Mouse (Mus musculus) embryonic facial prominence, embryonic 11.5 days (tissue): ENCODE measurements around the gene Gm20388. TPM values are rescaled to one million over a fixed set of nuclear protein-coding genes. Genes with fewer than 3 reads are reported as not detected.

Experiments used
- ATAC-seq: fragments of 200-750 bp; cut with Nextera tagmentation; replicated peaks from 2 replicates; pipeline ENCODE4 v1.8.0; 2017; ENCODE audit warnings: low read depth; ENCODE audit not compliant: insufficient number of reproducible peaks, low FRiP score, low TSS enrichment
- DNase-seq: peaks from one replicate; pipeline ENCODE4 v3.0.0-alpha.2; 2015; ENCODE audit warnings: low spot score
- H3K27ac ChIP-seq: fragments of 300-500 bp; sonication (generic); replicated peaks from 2 replicates; pipeline ENCODE4 v1.5.1; 2014; ENCODE audit warnings: mild to moderate bottlenecking, low read depth, low read length, control low read depth
- H3K27me3 ChIP-seq: fragments of 300-500 bp; sonication (generic); 2 replicates; pipeline ENCODE4 v1.6.1; 2014; ENCODE audit warnings: mild to moderate bottlenecking, low read length, moderate library complexity, mixed read lengths; ENCODE audit not compliant: control insufficient read depth, insufficient read depth
- H3K36me3 ChIP-seq: fragments of 300-500 bp; sonication (generic); replicated peaks from 2 replicates; pipeline ENCODE4 v1.6.1; 2014; ENCODE audit warnings: low read depth, mild to moderate bottlenecking, low read length, moderate library complexity, mixed read lengths; ENCODE audit not compliant: control insufficient read depth, insufficient read depth
- H3K4me1 ChIP-seq: fragments of 300-500 bp; sonication (generic); 2 replicates; pipeline ENCODE4 v1.6.1; 2014; ENCODE audit warnings: low read length, mixed read lengths; ENCODE audit not compliant: control insufficient read depth, insufficient read depth
- H3K4me2 ChIP-seq: fragments of 300-500 bp; sonication (generic); 2 replicates; pipeline ENCODE4 v1.6.1; 2014; ENCODE audit warnings: low read depth, mild to moderate bottlenecking, control low read depth, low read length, moderate library complexity
- H3K4me3 ChIP-seq: fragments of 300-500 bp; sonication (generic); 2 replicates; pipeline ENCODE4 v1.5.1; 2014; ENCODE audit warnings: low read depth, low read length, control low read depth
- H3K9ac ChIP-seq: fragments of 300-500 bp; sonication (generic); replicated peaks from 2 replicates; pipeline ENCODE4 v1.6.1; 2014; ENCODE audit warnings: mild to moderate bottlenecking, control low read depth, low read length
- H3K9me3 ChIP-seq: fragments of 300-500 bp; sonication (generic); replicated peaks from 2 replicates; pipeline ENCODE4 v1.6.1; 2016; ENCODE audit warnings: mild to moderate bottlenecking, low read length, inconsistent platforms, mixed read lengths; ENCODE audit not compliant: control insufficient read depth
- WGBS: fragments of 180-500 bp; shearing (Covaris S2); extraction: QIAGEN DNeasy Blood & Tissue Kit; methylation state at CpG from one replicate; pipeline ENCODE4 v1.1.7; 2014; 5-methylcytosine and 5-hydroxymethylcytosine counted together
- polyA plus RNA-seq: library from polyadenylated mRNA; unstranded; fragments of >200 nt; fragmentation: Nextera tagmentation; extraction: Ambion mirVana; gene quantifications from 2 replicates; pipeline ENCODE4 v1.2.1, GENCODE M21; 2014

Gene Gm20388
- polyA plus RNA-seq, 1 experiment from 2014 or later, result 3.1 TPM

- Histone ChIP-seq H3K27me3 (no peaks in the 10 kb centered on the region; the same call in 1 of the 2 replicates), H3K4me3 (peak within 1 kb of the TSS; percentile 72), H3K4me1 (peaks cover 32% of the 10 kb centered on the region), H3K36me3 (no peaks in the 10 kb centered on the region), H3K9ac (peak within 1 kb of the TSS; percentile 78), H3K4me2 (peak within 1 kb of the TSS; percentile 99), H3K27ac (peak within 1 kb of the TSS; percentile 41), H3K9me3 (no peaks in the 10 kb centered on the region)
- DNase-seq, result peak; percentile 92
- WGBS, result 3% methylated on average over 14 of the region's 52 CpGs
- ATAC-seq, result peak; percentile 65; the same call in 1 of the 2 replicates
Observed at GRCm38 (mm10) chr8:120227891-120228591, 317.4 kb downstream of the Gm20388 start, which contains the start of gene Gse1. Gse1 (plus strand) TSS chr8:120228456.

- peak; percentile 61 for DNase-seq
- peak overlapping the region; percentile 72 for H3K4me3 ChIP-seq
- no peak for ATAC-seq
- WGBS, result under 1% methylated on average over 107 of the region's 125 CpGs
- H3K9me3 ChIP-seq, result no peaks in the 10 kb centered on the region
- no peaks in the 10 kb centered on the region; the same call in 1 of the 2 replicates for H3K27me3 ChIP-seq
- H3K4me2 ChIP-seq, result peak overlapping the region; percentile 99
- peak overlapping the region; percentile 78 for H3K9ac ChIP-seq
- H3K27ac ChIP-seq, result peak overlapping the region; percentile 20; the same call in 1 of the 2 replicates
- peaks cover 39% of the 10 kb centered on the region for H3K4me1 ChIP-seq
- no peaks in the 10 kb centered on the region for H3K36me3 ChIP-seq
Observed at GRCm38 (mm10) chr8:120228781-120229573, 318.3 kb downstream of the Gm20388 start.

GRCm38 (mm10) chr8:120229574-120229916 is 318.9 kb downstream of the Gm20388 start:
- Histone ChIP-seq H3K27ac (no peak overlapping the region), H3K9ac (peak overlapping the region; percentile 78), H3K36me3 (no peaks in the 10 kb centered on the region), H3K27me3 (no peaks in the 10 kb centered on the region; the same call in 1 of the 2 replicates), H3K4me2 (peak overlapping the region; percentile 99), H3K4me3 (peak overlapping the region; percentile 72), H3K9me3 (no peaks in the 10 kb centered on the region), H3K4me1 (peaks cover 36% of the 10 kb centered on the region)
- peak; percentile 55 for DNase-seq
- no peak for ATAC-seq
- WGBS, result under 1% methylated on average over 21 of the region's 22 CpGs

DNA sequence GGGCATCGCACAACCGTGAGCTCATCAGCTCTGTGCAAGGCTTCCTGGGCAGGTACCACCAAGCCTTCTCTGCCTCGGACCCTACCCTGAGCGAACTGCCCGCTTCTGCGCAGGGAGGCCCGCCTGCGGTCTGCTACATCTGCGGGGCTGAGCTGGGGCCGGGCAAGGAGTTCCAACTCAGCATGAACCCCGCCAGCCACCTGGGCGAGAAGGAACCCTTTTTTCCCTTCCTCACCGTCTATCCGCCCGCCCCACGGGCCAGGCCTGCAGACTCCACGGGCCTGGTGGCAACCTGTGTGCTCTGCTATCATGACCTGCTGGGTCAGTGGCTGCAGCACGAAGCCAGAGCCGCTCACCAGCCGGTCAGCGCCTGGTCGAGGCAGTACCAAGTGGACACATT is 319.4 kb downstream of the Gm20388 start:
- H3K36me3 ChIP-seq, result no peaks in the 10 kb centered on the region
- peak overlapping the region; percentile 99 for H3K4me2 ChIP-seq
- H3K4me3 ChIP-seq, result peak overlapping the region; percentile 72
- H3K9ac ChIP-seq, result peak overlapping the region; percentile 78
- no peaks in the 10 kb centered on the region for H3K9me3 ChIP-seq
- no peaks in the 10 kb centered on the region; the same call in 1 of the 2 replicates for H3K27me3 ChIP-seq
- ATAC-seq, result 0 out of 2 replicates have a peak, but pooled peaks have one; percentile 12
- DNase-seq, result no peak
- H3K4me1 ChIP-seq, result peaks cover 32% of the 10 kb centered on the region
- WGBS, result 4% methylated on average over 22 of the region's 22 CpGs
- no peak overlapping the region for H3K27ac ChIP-seq

- no peaks in the 10 kb centered on the region for H3K36me3 ChIP-seq
- no peak for DNase-seq
- no peak overlapping the region for H3K27ac ChIP-seq
- peak overlapping the region; percentile 62 for H3K9ac ChIP-seq
- ATAC-seq, result no peak
- no peaks in the 10 kb centered on the region for H3K9me3 ChIP-seq
- peak overlapping the region; percentile 72 for H3K4me3 ChIP-seq
- no peaks in the 10 kb centered on the region; the same call in 1 of the 2 replicates for H3K27me3 ChIP-seq
- 23% methylated on average over 18 of the region's 18 CpGs for WGBS
- peaks cover 30% of the 10 kb centered on the region for H3K4me1 ChIP-seq
- H3K4me2 ChIP-seq, result peak overlapping the region; percentile 99
Observed at GRCm38 (mm10) chr8:120230715-120231614, 320.3 kb downstream of the Gm20388 start.

DNA sequence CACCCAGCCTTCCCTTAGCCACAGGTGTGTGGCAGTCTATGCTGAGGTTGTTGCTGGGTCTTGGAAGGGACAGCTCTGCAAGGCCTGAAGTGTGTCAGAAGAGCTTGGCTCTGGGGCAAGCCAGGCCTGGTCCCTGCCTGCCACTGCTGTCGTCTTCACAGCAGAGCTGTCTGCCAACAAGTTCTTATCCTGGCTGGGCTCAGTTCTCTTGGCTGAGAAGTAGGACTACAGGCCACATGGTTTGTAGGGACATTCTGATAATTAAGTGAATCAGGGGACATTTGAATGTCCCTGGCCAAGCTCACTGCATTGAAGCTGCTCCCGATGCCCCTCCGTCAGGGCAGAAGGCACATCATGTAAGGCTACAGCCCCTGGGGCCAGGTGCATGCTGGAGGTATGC is 321.2 kb downstream of the Gm20388 start:
- WGBS, result 75% methylated on average over 3 of the region's 3 CpGs
- peak overlapping the region; percentile 99 for H3K4me2 ChIP-seq

DNA sequence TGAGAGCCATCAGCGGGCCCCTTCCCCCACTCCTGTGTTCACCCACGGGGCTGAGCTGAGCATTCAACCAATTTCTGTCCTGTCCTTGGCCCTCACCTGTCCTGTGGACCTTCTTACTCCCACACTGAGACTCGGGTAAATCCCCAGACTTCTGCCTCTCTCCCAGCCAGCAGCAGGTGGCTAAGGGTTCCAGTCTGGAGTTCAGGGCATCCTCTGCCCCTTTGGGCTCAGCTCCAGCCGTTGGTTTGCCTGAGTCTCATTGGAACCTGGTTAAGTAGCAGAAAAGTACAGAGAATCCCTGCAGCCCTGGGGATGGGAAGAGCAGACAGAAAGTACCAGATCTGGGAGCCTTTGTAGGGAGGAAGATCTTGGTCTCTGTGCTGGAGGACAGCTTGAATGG is 321.8 kb downstream of the Gm20388 start:
- Histone ChIP-seq H3K9me3 (no peaks in the 10 kb centered on the region), H3K4me3 (peak overlapping the region; percentile 72), H3K4me1 (peaks cover 30% of the 10 kb centered on the region), H3K27ac (no peak overlapping the region), H3K27me3 (no peaks in the 10 kb centered on the region; the same call in 1 of the 2 replicates), H3K9ac (peak overlapping the region; percentile 41), H3K36me3 (no peaks in the 10 kb centered on the region), H3K4me2 (peak overlapping the region; percentile 99)
- ATAC-seq, result no peak
- 45% methylated on average over 4 of the region's 4 CpGs for WGBS
- DNase-seq, result no peak

More for the DNA sequence above, 321.2 kb downstream of the Gm20388 start:
- H3K27ac ChIP-seq, result no peak overlapping the region
- H3K27me3 ChIP-seq, result no peaks in the 10 kb centered on the region; the same call in 1 of the 2 replicates
- H3K9ac ChIP-seq, result peak overlapping the region; percentile 41
- DNase-seq (no peak), ATAC-seq (no peak)
- H3K36me3 ChIP-seq, result no peaks in the 10 kb centered on the region
- H3K4me3 ChIP-seq, result peak overlapping the region; percentile 72
- H3K4me1 ChIP-seq, result peaks cover 30% of the 10 kb centered on the region
- no peaks in the 10 kb centered on the region for H3K9me3 ChIP-seq
